Mouse (Mus musculus) liver, adult 2 months (tissue): ENCODE measurements around the gene Ugt1a6b.

Source experiments
- CTCF ChIP-seq: fragments of 200-500 bp; IDR thresholded peaks from 2 replicates; pipeline ENCODE4 v1.5.1; 2011; ENCODE audit warnings: low read depth, low read length, control low read depth
- POLR2A ChIP-seq: fragments of 200-500 bp; IDR thresholded peaks from 2 replicates; pipeline ENCODE4 v1.6.1; 2011; ENCODE audit warnings: low read length, control low read depth; ENCODE audit not compliant: insufficient read depth; ENCODE audit errors: extremely low read depth

GRCm38 (mm10) chr1:88229986-88230385, 126.9 kb downstream of the Ugt1a6b start:
- TF ChIP-seq POLR2A, result no peak
- TF ChIP-seq CTCF, result no peak
